ENCODE assay signal across 9 mouse cellular contexts in genomic region chr12:109608576-109609440, GRCm38 (mm10). TPM values are rescaled to one million over a fixed set of nuclear protein-coding genes. Genes with fewer than 3 reads are reported as not detected.
DNase-seq lines count a peak whose midpoint lies in the region; ATAC-seq and TF ChIP-seq lines count a peak whose summit lies in the region.
"Had no signal": no experiment of that assay in that cellular context is flagged by ENCODE, and none has a peak within 500 bp of the region (broad histone marks: within the 10 kb centered on the region; RNA-seq: fewer than 3 reads in every experiment).

No protein-coding gene starts in this region.

- TF ChIP-seq EP300 in heart, postnatal 0 days (IDR thresholded peaks at IDR 0.05; ENCODE audit: low read depth), result no peak
- no peak for TF ChIP-seq EP300 in stomach, postnatal 0 days (optimal IDR thresholded peaks at IDR 0.05)

- H3K4me1 ChIP-seq in heart, postnatal 0 days (ENCODE audit: control insufficient read depth, insufficient read depth), result no peaks in the 10 kb centered on the region
- H3K4me1 ChIP-seq in testis, adult 2 months (ENCODE audit: control insufficient read depth, insufficient read depth, low read length), result no peaks in the 10 kb centered on the region
- H3K4me1 ChIP-seq in limb, embryonic 10.5 days, result peaks cover 63% of the 10 kb centered on the region
- H3K4me1 ChIP-seq in stomach, postnatal 0 days (replicated peaks; ENCODE audit: control insufficient read depth, insufficient read depth), result no peaks in the 10 kb centered on the region

- H3K9ac ChIP-seq in heart, postnatal 0 days (replicated peaks; ENCODE audit: low read depth, low read length), result no peak overlapping the region
- no peak overlapping the region for H3K9ac ChIP-seq in stomach, postnatal 0 days (ENCODE audit: low read length)

- 47% methylated on average over 13 of the region's 13 CpGs for WGBS in heart, postnatal 0 days
- WGBS in limb, embryonic 10.5 days, result 51% methylated on average over 13 of the region's 13 CpGs
- 61% methylated on average over 13 of the region's 13 CpGs for WGBS in stomach, postnatal 0 days

- no peak overlapping the region for H3K27ac ChIP-seq in heart, postnatal 0 days (ENCODE audit: low read depth)
- H3K27ac ChIP-seq in testis, adult 2 months (ENCODE audit: control insufficient read depth, insufficient read depth, low read depth, low read length), result no peak overlapping the region
- peak overlapping the region; percentile 66 for H3K27ac ChIP-seq in limb, embryonic 10.5 days
- no peak overlapping the region for H3K27ac ChIP-seq in stomach, postnatal 0 days (replicated peaks)

- no peak for TF ChIP-seq POLR2A in testis, adult 2 months (IDR thresholded peaks at IDR 0.05; ENCODE audit: control insufficient read depth, low read depth, low read length)

- TF ChIP-seq CTCF in heart, postnatal 0 days (IDR thresholded peaks at IDR 0.05; ENCODE audit: low read depth), result peak; percentile 43
- TF ChIP-seq CTCF in testis, adult 2 months (IDR thresholded peaks at IDR 0.05; ENCODE audit: control insufficient read depth, insufficient read depth, insufficient replicate concordance, low read depth, low read length), result peak; percentile 17; the same call in 1 of the 2 replicates
- TF ChIP-seq CTCF in stomach, postnatal 0 days (IDR thresholded peaks at IDR 0.05; ENCODE audit: low read depth), result peak; percentile 62

- intact Hi-C loops in heart, postnatal 36 days (cut with DNase I), result loop anchor here (10.0 kb wide), 1 partner anchor 174 kb away; no protein-coding TSS in a partner anchor

- no peak for DNase-seq in heart, postnatal 0 days (ENCODE audit: low spot score)
- no peak for DNase-seq in heart, postnatal 36 days
- DNase-seq in testis, postnatal 14 days (ENCODE audit: low spot score), result no peak
- DNase-seq in limb, embryonic 10.5 days (ENCODE audit: low spot score), result peak; percentile 47
- DNase-seq in stomach, postnatal 0 days (ENCODE audit: low spot score), result peak; percentile 21
- no peak for DNase-seq in thymus, postnatal 14 days

- H3K9me3 ChIP-seq in heart, postnatal 0 days (replicated peaks; ENCODE audit: control insufficient read depth, low read length), result no peaks in the 10 kb centered on the region
- H3K9me3 ChIP-seq in limb, embryonic 10.5 days (replicated peaks), result peaks cover 14% of the 10 kb centered on the region
- H3K9me3 ChIP-seq in stomach, postnatal 0 days (ENCODE audit: control insufficient read depth, low read length), result no peaks in the 10 kb centered on the region

- H3K4me2 ChIP-seq in heart, postnatal 0 days (ENCODE audit: low read depth, low read length), result no peak overlapping the region
- H3K4me2 ChIP-seq in stomach, postnatal 0 days (replicated peaks; ENCODE audit: low read depth), result no peak overlapping the region

- no peak for ATAC-seq in heart, postnatal 0 days (ENCODE audit: insufficient read depth, low read depth)
- ATAC-seq in stomach, postnatal 0 days (ENCODE audit: low FRiP score, low TSS enrichment), result no peak
- ATAC-seq in monocyte, adult 5-6 weeks (replicated peaks; ENCODE audit: insufficient number of reproducible peaks, low FRiP score, low TSS enrichment, poor library complexity, severe bottlenecking), result no peak

- no peak overlapping the region for H3K4me3 ChIP-seq in heart, postnatal 0 days (ENCODE audit: low read depth, low read length)
- no peak overlapping the region for H3K4me3 ChIP-seq in testis, adult 2 months (ENCODE audit: control insufficient read depth, low read depth, low read length)
- H3K4me3 ChIP-seq in limb, embryonic 10.5 days, result no peak overlapping the region
- H3K4me3 ChIP-seq in stomach, postnatal 0 days (ENCODE audit: low read depth, low read length), result no peak overlapping the region
- H3K4me3 ChIP-seq: erythroblast, embryonic 14.5 days had no signal

- no peaks in the 10 kb centered on the region for H3K36me3 ChIP-seq in heart, postnatal 0 days (replicated peaks; ENCODE audit: control insufficient read depth, insufficient read depth, low read length)
- no peaks in the 10 kb centered on the region for H3K36me3 ChIP-seq in testis, adult 2 months (ENCODE audit: control insufficient read depth, insufficient read depth, low read length)
- peaks cover 92% of the 10 kb centered on the region for H3K36me3 ChIP-seq in limb, embryonic 10.5 days
- H3K36me3 ChIP-seq in stomach, postnatal 0 days (ENCODE audit: control insufficient read depth, insufficient read depth, low read length), result peaks cover 2% of the 10 kb centered on the region; the same call in 1 of the 2 replicates

- H3K27me3 ChIP-seq in heart, postnatal 0 days (ENCODE audit: control insufficient read depth, insufficient read depth, low read length), result peaks cover 17% of the 10 kb centered on the region; the same call in 1 of the 2 replicates
- no peaks in the 10 kb centered on the region for H3K27me3 ChIP-seq in testis, adult 2 months (ENCODE audit: control insufficient read depth, insufficient read depth, low read length)
- H3K27me3 ChIP-seq in limb, embryonic 10.5 days (ENCODE audit: low read depth, poor library complexity, severe bottlenecking), result 0 out of 2 replicates have a peak, but pooled peaks cover 8% of the 10 kb centered on the region
- H3K27me3 ChIP-seq in stomach, postnatal 0 days (ENCODE audit: control insufficient read depth, insufficient read depth, low read length), result no peaks in the 10 kb centered on the region

RNA-seq across cellular contexts. Expression of gene Rtl1, which starts 8.7 kb away (rescaled TPM):
- total RNA-seq in heart, postnatal 0 days (2014; rRNA removed; ENCODE audit: low replicate concordance), result 0.15 and 0.23 TPM in 2 replicates
- polyA plus RNA-seq in heart, postnatal 0 days (2015; fragmentation: Nextera tagmentation; extraction: Ambion mirVana), result 0.14 and 0.16 TPM in 2 replicates
- total RNA-seq in heart, postnatal 36 days (2021), result under 1 TPM; 0.05 to 0.14 TPM
- polyA plus RNA-seq in testis, adult 2 months (2012; rRNA removed), result not detected in 2 replicates
- polyA plus RNA-seq in limb, embryonic 10.5 days (2016; fragmentation: Nextera tagmentation; extraction: Ambion mirVana), result 0.69 and 0.74 TPM in 2 replicates
- 0.33 and 0.35 TPM in 2 replicates for polyA plus RNA-seq in stomach, postnatal 0 days (2015; fragmentation: Nextera tagmentation; extraction: Ambion mirVana)
- not detected in 3 replicates for total RNA-seq in monocyte, adult 5-6 weeks (2017)

Comparison
In these comparisons a context has a peak if more than half of its experiments do, and no peak if none do; other contexts are left out.
1. DNase-seq: peak in limb, embryonic 10.5 days (single experiment) and stomach, postnatal 0 days (single experiment); none in heart, postnatal 0 days (single experiment), heart, postnatal 36 days (0 of 2), testis, postnatal 14 days (single experiment) and thymus, postnatal 14 days (single experiment).
2. Peak in every context shown above with its lines, with median percentiles within 50 percentile points of each other: CTCF ChIP-seq.